11 mouse cellular contexts compared by ENCODE assay signal in the genomic region with DNA sequence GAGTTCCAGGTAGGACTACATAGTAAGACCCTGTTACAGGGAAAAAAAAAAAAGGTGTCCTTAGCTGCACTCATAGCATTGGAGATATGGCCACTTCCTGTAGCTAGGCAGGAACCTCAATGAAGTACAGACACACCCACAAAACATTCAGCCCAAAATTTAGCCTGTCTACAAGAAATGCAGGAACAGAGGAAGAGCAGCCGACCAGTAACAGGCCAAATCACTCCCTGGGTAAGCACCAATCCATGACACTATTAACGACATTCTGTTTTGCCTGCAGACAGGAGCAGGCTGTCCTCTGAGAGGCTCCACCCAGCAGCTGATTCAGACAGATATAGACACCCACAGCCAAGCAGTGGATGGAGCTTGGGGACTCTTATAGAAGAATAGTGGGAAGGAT. TPM values are rescaled to one million over a fixed set of nuclear protein-coding genes. Genes with fewer than 3 reads are reported as not detected.
DNase-seq lines count a peak whose midpoint lies in the region; ATAC-seq lines count a peak whose summit lies in the region.
"Had no signal": no experiment of that assay in that cellular context is flagged by ENCODE, and none has a peak within 500 bp of the region (broad histone marks: within the 10 kb centered on the region; RNA-seq: fewer than 3 reads in every experiment).

No protein-coding gene starts in this region.

- peak; percentile 93 for DNase-seq in heart, adult 11 months
- DNase-seq in heart, postnatal 36 days, result no peak
- DNase-seq in spleen, adult 12 weeks (ENCODE audit: low spot score), result peak; percentile 45
- DNase-seq in spleen, adult 18-20 months, result no peak
- peak; percentile 37 to 42 for DNase-seq in heart, postnatal 10 days
- no peak for DNase-seq in cerebellum, postnatal 14 days
- no peak for DNase-seq in kidney, postnatal 25 days
- DNase-seq: cerebellum, adult 9-10 months; right cerebral cortex, adult 18-20 months had no signal

- H3K4me2 ChIP-seq in stomach, embryonic 15.5 days, result no peak overlapping the region
- H3K4me2 ChIP-seq: limb, embryonic 15.5 days had no signal

- no peaks in the 10 kb centered on the region for H3K27me3 ChIP-seq in stomach, embryonic 15.5 days (replicated peaks)
- H3K27me3 ChIP-seq: limb, embryonic 15.5 days had no signal

- H3K27ac ChIP-seq in stomach, embryonic 15.5 days, result no peak overlapping the region
- H3K27ac ChIP-seq: limb, embryonic 15.5 days had no signal

- WGBS in stomach, embryonic 15.5 days, result 36% methylated on average over 2 of the region's 2 CpGs

- intact Hi-C loops in heart, postnatal 36 days (cut with DNase I), result no loop called here
- intact Hi-C loops in heart, postnatal 10 days (cut with DNase I), result no loop called here

- no peak overlapping the region for H3K9ac ChIP-seq in stomach, embryonic 15.5 days
- H3K9ac ChIP-seq: limb, embryonic 15.5 days had no signal

- ATAC-seq in stomach, embryonic 15.5 days (ENCODE audit: insufficient read depth, low FRiP score, low read depth), result peak; percentile 57; the same call in 1 of the 2 replicates

- no peak overlapping the region for H3K4me3 ChIP-seq in stomach, embryonic 15.5 days (replicated peaks)
- H3K4me3 ChIP-seq: limb, embryonic 15.5 days had no signal

- peaks cover 6% of the 10 kb centered on the region for H3K36me3 ChIP-seq in stomach, embryonic 15.5 days

- no peaks in the 10 kb centered on the region for H3K9me3 ChIP-seq in stomach, embryonic 15.5 days
- H3K9me3 ChIP-seq: limb, embryonic 15.5 days had no signal

- H3K4me1 ChIP-seq in stomach, embryonic 15.5 days, result peaks cover 14% of the 10 kb centered on the region

RNA-seq across cellular contexts. Expression of a gene that starts 8.1 kb away (rescaled TPM):
- total RNA-seq in heart, postnatal 36 days (2021), result 10 to 100 TPM; 83.2 to 88.7 TPM
- total RNA-seq in heart, postnatal 10 days (2021), result 10 to 100 TPM; 95.8 to 97.3 TPM
- 38.3 and 40.7 TPM in 2 replicates for polyA plus RNA-seq in stomach, embryonic 15.5 days (2015; fragmentation: Nextera tagmentation; extraction: Ambion mirVana)

Comparison
In these comparisons a context has a peak if more than half of its experiments do, and no peak if none do; other contexts are left out.
1. DNase-seq: peak in heart, adult 11 months (single experiment), spleen, adult 12 weeks (single experiment) and heart, postnatal 10 days (2 of 2); none in heart, postnatal 36 days (0 of 2), spleen, adult 18-20 months (0 of 2), cerebellum, postnatal 14 days (0 of 2) and kidney, postnatal 25 days (0 of 2).